Mouse (Mus musculus): ENCODE data around the gene Calr4.

Gene Calr4

DNA sequence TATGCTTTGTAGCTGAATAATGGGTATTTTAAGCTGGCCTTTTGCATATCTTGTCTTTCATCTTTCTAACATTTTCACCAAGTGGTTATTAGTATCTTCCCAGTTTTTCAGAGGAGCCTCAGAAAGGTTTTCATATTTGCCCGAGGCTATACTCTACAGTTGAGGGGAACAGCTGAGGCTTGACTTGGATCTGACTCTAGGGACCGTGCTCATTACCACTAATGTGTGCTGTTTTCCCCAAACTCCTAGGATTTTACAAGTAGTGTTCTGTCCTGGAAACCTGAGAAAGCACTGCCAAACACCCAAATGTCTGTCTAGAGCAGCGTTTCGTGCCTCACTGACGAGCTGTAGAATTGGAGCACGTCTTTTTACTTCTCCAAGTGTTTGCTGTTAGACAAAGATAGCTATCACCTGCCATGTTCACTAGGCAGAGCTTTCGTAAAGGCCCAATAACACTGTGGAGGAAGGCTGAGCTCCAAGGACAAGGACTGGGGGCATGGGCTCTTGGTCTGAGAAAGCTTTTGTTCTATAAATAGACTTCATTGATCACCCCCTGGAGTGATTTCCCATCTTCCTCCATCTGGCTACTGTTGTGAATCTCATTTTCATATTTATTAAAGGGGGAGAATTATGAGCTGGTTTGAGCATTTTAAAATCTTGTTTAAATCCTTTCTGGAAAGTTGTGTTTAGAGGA lies 2.0 kb downstream of the Calr4 start:
- no peak for DNase-seq (ENCODE audit: low spot score)

DNA sequence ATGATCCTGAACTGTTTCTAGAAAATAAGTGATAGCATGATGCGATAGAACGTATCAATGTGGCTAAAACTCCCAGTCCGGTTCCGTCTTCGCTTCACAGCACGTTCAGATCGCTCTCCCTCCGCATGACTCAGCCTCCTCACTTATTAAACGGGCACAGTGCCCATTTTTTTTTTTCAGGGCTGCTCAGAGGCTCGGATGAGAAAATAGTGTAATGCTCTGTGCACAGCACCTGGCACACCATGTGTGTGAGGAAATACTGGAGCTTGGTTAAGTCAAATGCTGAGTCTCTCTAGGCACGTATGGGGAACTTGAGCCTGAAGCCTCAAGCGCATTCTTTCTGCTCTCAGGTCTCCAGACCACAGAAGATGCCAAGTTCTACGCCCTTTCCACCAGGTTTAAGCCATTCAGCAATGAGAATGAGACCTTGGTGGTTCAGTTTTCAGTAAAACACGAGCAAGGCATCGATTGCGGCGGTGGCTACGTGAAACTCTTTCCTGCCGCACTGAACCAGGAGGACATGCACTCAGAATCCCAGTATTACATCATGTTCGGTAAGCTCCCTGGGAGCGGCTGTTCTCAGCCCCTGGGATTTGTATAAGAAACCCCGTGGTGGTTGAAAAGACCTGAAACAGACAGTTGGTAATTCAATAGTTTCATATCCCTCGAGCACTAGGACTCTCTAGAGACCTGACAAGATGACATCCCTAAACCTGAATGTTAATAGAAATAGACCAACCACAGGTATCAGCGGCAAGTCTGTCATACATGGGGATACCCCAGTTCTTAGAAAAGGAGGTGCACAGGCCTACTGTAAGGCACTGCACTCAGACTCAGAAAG lies 4.4 kb downstream of the Calr4 start:
- peak; percentile 67 for DNase-seq (ENCODE audit: low spot score)

DNA sequence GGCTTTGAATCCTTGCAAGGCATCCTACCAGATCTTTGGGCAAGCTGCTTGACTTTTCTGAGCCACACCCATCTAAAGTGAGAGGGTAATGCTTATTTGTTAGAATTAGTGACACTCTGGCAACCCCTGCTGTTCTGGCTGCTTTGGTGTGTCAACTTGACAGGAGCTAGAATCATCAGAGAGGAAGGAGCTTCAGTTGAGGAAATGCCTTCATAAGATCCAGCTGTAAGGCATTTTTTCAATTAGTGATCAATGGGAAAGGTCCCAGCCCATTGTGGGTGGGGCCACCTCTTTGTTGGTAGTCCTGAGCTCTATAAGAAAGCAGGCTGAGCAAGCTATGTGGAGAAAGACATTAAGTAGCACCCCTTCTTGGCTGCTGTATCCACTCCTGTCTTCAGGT lies 6.9 kb downstream of the Calr4 start:
- no peak for DNase-seq (ENCODE audit: low spot score)

DNA sequence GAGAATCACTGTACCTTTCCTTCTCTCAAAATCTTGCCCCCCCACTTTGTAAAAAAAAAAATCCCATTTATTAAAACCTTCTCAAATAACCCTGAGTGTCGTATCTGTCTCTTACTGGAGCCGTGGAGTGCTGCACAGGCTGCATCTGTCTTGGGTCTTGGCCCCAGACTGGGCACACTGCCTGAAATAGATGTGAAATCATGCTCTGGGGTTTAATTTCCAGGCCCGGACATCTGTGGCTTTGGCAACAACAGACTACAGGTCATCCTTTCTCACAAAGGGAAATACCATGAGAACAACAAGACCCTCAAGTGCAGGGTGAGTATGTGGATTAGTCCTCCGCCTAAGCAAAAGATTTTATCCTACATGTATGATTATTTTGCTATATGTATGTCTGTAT lies 7.6 kb downstream of the Calr4 start:
- DNase-seq (ENCODE audit: low spot score): peak; percentile 65

DNA sequence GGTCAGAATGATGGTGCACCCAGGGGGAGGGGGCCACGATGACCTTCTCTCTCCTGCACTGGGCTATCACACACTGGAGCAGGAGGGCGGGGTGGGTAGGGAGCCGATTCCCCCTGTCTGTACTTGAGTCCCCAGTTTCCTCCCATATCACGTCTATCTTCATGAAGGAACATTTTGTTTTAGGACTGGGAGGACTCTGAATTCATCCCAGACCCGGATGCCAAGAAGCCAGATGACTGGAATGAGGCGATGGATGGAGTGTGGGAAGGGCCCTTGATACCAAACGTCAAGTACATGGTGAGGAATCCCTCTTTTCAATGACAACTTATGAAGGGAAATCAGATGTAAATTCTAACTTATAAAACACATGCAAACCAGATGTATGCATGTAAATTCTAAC lies 10.2 kb downstream of the Calr4 start:
- DNase-seq (ENCODE audit: low spot score): no peak

DNA sequence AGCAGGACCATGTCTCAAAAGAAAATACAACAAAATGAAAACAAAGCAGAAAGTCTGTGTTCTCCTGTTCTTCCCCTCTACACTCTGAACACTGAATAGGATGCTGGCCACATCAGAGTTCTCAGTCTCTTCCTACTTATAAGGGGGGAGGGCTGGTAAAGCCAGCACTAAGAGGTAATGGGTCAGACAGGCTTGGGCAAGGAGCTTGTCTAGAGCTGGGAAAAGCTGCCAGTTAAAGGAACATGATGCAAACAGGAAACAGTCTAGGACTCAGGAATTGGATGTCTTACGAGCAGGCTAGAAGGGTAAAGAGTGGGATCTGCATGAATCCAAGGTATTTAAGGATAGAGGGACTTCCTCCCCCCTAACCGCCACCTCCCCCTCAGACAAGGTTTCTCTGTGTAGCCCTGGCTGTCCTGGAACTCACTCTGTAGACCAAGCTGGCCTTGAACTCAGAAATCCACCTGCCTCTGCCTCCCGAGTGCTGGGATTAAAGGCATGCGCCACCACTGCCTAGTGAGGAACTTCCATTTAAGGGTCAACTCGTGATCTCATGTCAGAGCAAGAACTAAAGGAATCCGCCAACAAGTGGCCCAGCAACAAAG lies 10.8 kb downstream of the Calr4 start:
- DNase-seq (ENCODE audit: low spot score): no peak

DNA sequence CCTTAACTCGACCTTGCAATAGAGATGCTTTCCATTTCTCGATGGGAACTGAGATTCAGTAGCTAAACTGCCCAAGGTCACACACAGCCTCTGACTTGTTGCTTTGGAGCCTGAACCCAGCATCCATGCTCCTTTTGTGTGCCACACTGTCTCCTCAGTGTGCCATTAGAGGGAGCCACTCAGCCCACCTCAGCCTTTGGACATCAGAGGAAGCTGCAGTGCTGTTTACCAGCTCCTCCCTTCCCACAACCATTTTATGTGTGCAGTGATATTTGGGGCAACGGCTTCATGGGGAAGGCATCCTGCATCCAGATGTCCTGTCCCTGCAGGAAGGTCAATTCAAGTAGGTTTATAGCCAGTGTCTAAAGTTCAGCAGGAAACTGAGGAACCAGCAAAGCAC lies 17.3 kb downstream of the Calr4 start:
- no peak for DNase-seq (ENCODE audit: low spot score)

DNA sequence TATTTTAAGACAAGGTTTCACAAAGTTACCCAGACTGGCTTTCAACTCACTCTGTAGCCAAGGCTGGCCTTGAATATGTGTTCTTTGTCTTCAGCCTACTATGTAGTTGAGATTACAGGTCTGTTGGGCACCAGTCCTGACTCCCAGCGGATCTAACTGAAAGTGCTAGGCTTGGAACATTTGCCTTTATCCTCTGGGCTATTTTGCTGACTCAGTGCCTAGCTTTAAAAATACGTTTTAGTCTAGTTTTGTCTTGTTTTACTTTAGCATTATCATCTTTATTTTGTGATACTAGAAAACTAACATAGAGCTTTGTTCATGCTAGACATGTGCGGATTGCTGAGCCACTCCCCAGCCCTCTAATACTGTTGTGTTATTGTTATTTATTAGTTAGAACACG lies 17.9 kb downstream of the Calr4 start:
- DNase-seq (ENCODE audit: low spot score): no peak

DNA sequence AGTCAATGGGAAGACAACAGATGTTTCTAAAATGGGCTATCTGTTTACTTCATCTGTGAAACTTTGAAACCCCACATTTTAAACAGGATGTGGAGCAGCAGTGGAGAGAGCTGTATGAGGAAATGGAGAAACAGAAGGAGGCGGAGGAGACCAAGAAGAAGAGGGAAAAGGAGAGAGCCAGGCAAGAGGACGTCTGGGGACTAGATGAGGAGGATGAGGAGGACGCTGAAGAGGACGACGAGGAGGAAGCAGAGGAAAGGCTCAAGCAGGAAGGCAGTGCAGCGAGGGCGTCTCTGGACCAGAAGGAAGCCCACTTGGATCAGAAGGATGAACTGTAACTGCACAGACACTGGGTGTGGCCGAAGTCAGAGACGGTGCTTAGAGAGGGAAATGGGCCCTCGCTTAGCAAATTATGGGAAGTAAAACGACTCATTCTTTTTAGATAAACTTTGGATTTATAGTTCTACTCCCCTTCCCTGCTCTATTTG lies 19.4 kb downstream of the Calr4 start:
- no peak for DNase-seq (ENCODE audit: low spot score)

DNA sequence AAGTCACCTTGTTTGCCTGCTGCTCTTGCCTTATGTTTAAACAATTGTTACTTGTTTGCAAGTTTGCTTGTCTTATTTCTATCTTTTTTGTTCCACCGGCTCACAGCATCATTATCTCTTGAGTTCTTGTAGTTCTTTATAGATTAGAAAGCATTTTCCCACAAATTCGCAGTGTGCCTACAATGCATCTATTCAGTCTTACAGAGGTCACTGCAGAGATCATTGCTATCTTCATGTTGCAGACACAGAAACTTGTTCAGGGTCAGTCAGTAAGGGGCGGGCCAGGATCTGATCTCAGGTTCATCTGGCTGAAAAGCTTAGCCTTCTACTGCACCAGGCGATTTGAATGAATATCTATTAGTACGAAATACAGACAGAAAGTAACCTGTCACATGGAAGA lies 20.2 kb downstream of the Calr4 start:
- DNase-seq (ENCODE audit: low spot score): no peak

DNA sequence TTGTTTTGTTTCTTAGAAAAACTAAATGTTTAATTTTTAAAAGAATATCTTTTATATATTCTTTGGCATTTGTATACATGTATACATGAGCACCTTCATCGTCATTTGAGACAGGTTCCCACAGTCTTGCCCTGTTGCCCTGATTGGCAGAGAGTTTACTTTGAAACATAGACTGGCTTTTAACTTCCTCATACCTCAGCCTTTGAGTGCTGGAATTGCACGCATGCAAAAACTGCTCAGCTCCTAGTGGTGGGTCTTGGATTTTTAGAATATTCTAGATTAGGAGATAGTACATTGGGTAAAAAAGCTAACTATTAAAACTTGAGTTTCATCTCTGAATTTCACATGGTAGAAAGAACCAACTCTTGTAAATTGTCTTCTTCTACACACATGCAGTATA lies 21.0 kb downstream of the Calr4 start:
- no peak for DNase-seq (ENCODE audit: low spot score)

DNA sequence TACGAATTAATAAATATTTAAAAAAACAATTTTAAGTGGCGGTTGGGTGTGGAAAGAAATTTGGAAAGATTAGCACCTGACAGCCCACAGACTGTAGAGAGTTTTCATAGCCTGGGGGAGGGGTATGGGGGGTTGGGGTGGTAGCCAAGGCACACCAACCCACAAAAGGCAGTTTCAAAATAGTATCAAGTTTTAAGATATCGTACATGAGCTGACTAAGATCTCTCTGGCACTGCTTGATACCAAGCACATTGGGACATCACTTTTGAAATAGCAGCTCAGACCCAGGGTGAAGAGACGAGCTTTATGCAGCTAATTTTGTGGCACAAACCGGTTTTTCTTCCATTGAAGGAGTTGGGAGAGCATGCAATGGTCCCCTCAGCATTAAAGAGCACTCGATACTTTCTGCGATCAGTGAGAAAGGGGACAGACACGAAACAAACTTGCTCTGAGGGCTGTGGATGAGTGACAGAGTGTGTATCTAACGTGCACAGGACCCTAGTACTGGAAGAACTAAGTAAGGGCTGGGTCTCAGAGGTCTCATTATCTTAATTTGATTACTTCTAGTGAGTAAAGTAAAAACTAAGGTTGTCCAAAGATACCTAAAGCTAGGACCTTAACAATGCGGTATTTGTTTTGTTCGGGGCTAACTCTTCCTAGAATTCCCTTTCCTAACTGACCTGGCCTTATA lies 21.6 kb downstream of the Calr4 start:
- DNase-seq (ENCODE audit: low spot score): no peak

DNA sequence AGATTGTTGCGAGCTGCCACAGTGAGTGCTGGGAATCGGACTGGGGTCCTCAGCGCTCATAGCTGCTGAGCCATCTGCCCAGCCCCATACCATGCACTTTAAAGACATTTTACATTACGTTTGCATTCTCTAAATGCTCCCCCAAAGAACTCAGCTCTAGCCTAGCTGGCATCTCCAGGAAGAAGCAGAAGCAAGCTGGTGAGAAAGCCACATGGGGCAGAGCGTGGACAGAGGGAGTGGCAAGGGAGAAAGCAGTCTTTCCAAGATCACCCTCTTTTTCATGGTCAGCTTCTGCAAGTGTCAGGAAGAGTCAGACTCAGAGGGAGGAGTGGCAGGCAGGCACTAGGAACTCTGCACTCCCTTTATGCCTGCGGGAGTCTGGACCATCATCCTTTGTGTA lies 22.5 kb downstream of the Calr4 start:
- DNase-seq (ENCODE audit: low spot score): no peak

DNA sequence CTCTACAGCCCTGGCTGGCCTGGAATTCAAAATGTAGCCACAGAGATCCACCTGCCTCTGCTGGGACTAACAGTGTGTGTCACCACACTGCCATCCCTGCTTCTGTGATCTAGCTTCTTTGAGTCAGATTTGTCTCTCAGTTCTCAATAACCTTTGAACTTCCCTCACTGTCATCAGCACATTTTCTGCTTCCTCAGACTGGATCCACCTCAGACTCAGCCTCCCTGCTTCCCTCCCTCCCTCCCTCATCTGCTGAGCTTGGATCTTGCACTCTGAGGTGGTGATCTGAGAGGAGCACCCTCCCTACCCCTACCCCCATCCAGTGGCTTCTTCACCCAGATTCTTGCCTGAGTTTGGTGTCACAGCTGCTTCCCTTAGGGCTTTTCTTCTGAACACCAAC lies 23.4 kb downstream of the Calr4 start:
- no peak for DNase-seq (ENCODE audit: low spot score)

DNA sequence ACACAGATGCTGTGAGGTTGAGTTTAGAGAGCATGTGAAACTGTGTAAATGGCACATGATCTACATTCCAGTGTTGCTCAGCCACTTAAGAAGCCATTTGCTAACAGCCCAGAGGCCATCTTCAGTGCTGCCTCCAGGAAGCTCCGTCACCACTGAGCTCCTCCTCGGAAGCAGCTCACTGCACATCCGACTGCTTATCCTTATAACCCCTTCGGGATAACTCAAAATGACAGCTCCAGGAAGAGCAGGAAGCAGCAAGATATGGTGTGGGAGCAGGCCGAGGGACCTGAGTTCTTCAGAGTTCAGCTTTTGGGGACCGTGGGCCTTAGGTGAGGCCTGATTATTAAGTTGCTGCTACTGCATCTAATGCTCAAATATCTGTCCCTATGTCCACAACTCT lies 27.8 kb downstream of the Calr4 start:
- no peak for DNase-seq (ENCODE audit: low spot score)

DNA sequence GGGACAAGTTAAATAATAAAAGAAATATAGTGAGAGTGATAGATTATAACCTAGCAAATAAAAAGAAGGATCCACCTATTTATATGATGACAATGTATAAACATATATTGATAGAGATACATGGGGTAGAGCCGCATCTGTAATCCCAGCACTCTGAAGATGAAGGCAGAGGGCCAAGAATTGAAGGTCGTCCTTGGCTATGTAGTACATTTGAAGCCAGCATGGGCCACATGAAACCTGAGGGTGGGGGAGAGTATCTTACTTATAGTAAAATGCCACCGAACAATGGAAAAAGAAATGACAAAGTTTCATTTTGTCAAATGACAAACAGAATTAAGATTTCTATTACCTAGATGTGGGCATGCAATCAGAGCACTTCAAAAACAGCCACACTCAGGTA lies 31.8 kb downstream of the Calr4 start:
- DNase-seq (ENCODE audit: low spot score): no peak

DNA sequence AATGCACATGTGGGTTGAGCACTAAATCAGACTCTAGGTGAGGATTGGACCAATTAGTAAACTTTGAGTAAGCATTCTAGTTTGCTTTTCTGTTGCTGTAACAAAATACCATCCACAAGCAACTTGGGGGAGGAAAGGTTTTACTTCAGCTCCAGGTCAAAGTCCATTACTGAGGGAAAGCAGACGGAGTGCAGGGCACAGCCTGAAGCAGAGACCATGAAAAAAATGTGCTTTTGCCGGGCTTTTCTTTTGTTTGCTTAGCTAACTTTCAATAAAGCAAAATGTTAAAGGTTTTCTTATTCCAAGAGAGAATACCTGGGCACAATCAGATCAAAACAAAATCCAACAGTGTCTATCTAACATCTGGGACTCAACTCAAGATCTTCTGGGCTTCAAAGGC lies 32.5 kb downstream of the Calr4 start:
- DNase-seq (ENCODE audit: low spot score): no peak

DNA sequence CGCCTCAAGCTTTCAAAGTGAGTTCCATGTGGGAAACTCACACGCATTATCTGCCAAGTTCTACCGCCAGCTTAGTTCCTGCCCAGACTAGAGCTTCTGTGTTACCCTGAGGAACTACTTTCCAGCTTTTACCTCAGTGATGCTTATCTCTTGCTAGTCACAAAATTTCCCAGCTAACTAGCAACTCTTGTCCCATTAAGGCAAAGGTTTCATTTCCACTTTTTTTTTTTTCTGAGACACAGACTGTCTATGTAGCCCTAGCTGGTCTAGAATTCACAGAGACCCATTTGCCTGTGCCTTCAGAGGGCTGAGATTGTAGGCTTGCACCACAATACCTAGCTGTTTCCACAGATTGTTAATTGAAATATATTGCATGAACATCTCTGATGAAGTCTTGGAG lies 33.2 kb downstream of the Calr4 start:
- no peak for DNase-seq (ENCODE audit: low spot score)

DNA sequence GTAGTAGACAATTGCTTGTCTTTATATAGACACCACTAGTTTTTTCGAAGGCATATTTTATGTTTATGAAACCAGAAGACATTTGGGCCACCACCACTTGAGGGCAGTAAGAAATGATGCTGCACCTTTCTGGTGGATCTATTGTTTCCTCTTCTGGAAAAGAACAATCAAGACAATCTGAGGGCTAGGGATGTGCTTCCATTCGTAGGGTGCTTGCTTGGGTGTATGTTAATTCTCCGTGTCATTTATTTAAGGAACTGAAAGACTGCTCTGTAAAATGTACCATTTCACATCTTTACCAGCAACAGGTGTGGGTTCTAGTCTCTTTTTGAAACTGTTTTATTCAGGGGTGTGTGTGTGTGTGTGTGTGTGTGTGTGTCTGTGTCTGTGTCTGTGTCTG lies 34.6 kb downstream of the Calr4 start:
- no peak for DNase-seq (ENCODE audit: low spot score)

DNA sequence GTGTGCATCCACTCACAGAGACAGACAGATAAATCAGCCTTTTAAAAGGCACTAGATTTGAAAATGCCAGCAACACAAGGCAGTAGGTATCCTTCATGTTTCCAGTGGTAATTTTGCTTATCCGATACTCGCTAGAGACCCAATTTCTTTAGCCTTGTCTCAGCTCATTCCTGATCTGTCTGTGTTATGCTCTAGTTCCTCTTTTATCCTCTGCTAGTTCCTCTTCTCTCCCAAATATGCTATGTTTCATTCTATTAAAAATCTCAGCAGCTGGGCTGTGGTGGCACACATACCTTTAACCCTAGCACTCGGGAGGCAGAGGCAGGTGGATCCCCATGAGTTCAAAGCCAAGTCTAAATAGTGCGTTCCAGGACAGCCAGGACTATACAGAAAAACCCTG lies 37.5 kb downstream of the Calr4 start:
- DNase-seq (ENCODE audit: low spot score): no peak

DNA sequence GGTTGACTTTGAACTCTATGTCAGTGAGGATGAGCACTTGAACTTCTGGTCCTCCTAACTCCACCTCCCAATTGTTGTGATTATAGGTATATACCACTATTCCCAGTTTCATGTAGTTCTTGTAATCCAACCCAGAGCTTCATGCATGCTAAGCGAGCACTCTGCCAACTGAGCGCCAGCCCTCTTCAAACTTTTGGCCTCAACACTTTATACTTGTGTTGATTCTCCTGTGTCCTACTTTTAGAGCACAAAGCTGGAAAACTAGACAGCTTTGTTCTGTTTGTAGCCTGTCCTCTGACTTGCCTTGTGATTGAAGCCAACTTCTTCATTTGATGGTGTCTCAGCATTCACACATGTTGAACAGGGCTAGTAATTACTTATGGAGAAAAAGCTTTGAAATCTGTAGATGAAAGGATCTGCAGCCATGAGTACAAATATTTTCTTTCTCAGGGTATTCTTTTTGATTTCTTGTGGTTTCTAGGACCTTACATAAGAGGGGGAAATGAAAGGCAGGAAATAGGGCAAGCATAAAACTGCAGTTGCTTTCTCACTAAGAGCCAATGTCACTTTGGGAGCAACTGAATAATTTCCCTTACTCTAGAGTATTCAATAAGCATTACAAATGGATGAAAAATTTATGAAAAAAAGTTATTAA lies 39.4 kb downstream of the Calr4 start:
- no peak for DNase-seq (ENCODE audit: low spot score)
